Mouse (Mus musculus) CD4-positive naive resting alpha-beta T cell, adult 57 days (primary cell): ENCODE measurements around the gene Kcnj11. TPM values are rescaled to one million over a fixed set of nuclear protein-coding genes. Genes with fewer than 3 reads are reported as not detected.

Source experiments
- total RNA-seq: library from RNA; stranded (reverse); gene quantifications from one replicate; pipeline ENCODE4 v1.2.4, GENCODE M21; 2023

Gene Kcnj11
- not detected for total RNA-seq

DNA sequence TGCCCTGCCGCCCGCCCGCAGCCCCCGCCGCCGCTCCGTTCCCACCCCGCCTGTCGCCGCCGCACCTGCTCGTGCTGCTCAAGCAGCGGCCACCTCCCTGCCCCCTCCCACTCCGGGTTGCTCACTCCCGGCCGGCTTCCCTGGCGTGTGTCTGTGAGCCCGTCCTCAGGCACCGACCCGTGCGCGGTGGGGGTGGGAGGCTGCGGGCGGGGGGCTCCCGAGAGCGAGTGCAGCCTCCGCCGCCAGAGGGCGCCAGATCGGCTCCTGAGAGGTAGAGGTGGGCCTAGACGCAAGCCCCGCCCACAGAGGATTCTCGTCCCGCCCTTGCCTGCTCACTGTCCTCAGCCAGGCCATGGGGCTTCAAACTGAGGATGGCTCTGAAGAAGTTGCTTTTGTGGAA lies at the start of gene Kcnj11:
TSS of gene Kcnj11 (minus strand) at position 202 of the 400 bp plus-strand sequence.

Other genes starting within 250 kb of the Kcnj11 start
- gene Kdelr1, start 228.0 kb downstream of the Kcnj11 start, total RNA-seq, result 60.7 TPM
- gene Grin2d, start 222.4 kb downstream of the Kcnj11 start, total RNA-seq, result 0.41 TPM
- not detected for gene Syngr4, start 204.1 kb downstream of the Kcnj11 start, total RNA-seq
- gene Tmem143, start 203.8 kb downstream of the Kcnj11 start, total RNA-seq, result 9.2 TPM
- 306 TPM for gene Emp3, start 179.4 kb downstream of the Kcnj11 start, total RNA-seq
- 2.9 TPM for gene Ccdc114, start 176.7 kb downstream of the Kcnj11 start, total RNA-seq
- not detected for gene Abcc6, start 70.5 kb downstream of the Kcnj11 start, total RNA-seq
- gene Nomo1, start 67.1 kb downstream of the Kcnj11 start, total RNA-seq, result 38.3 TPM
- 0.68 TPM for gene Abcc8, start 79.3 kb upstream of the Kcnj11 start, total RNA-seq
- gene Ush1c, start 137.7 kb upstream of the Kcnj11 start, total RNA-seq, result not detected
- 0.12 TPM for gene Otog, start 140.2 kb upstream of the Kcnj11 start, total RNA-seq